Mouse (Mus musculus) WW6 (cell line): ENCODE measurements around the gene Wscd2.

ENCODE experiments used
- DNase-seq: peaks from one replicate; pipeline ENCODE4 v3.0.0-alpha.2; 2013; ENCODE audit warnings: low read depth, low spot score

The Wscd2 gene

DNA sequence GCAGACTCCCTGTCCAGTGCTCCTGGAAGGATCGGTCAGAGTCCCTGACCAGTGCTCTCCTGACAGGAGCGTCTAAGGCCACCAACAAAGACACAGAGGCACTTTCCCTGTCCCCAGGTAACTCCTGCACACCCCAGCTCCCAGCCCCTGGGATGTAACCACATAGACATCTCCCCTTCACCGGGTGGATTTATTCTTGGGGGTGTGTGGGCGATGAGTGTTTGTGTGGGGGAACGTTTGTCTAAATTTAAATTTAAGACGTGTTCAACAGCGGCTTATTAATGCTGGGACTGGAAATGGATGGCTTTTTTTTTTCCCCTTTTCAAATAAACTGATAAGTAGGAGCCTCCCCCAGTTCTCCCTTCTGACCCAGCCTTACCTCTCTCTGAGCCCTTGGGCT, 49.7 kb downstream of the Wscd2 start:
- no peak for DNase-seq

DNA sequence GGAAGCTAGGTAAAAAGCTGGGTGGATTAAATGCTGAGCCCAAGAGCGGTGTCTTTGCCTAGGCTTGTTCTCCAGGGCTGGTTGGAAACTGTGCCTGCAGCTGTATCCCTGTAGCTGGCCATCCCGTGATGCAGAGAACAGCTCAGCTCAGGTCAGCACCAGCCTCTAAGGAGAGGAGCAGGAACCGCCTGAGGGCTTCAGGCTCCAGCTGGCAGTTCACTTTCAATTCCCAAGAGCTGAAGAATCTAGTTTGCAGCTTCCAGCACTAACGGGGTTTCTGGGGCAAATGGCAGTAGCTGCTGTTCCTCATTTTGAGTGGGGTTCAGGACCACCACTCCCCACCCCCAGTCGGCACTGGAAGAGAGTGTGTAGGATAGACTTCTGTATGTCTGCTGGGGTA, 51.1 kb downstream of the Wscd2 start:
- DNase-seq: no peak

DNA sequence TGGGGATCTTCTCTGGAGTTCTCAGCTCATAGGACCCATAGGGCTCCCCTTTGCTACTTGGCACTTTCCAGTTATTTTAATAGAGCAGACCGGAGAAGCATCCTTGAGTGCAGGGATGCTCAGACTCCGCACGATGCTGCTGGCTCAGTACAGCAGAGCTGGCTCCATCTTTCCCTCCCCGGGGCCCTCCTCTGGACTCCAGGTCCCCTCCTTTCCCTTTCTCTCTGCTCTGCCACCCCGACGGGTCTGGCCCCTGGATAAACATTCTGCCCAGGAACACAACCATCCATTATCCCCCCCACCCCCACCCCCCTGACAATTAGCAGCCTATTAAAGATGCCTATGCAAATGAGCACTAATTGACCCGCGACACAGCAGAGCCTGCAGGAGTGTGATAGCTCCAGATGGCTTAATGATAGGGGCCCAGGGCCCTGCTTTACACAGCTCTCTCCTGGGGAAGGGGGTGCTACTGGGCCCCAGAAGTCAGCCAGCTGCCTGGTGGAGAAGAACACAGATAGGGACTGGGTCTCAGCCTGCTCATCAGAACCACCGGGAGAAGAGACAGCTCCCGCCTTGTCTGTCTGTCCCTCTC, 52.8 kb downstream of the Wscd2 start:
- DNase-seq: no peak

DNA sequence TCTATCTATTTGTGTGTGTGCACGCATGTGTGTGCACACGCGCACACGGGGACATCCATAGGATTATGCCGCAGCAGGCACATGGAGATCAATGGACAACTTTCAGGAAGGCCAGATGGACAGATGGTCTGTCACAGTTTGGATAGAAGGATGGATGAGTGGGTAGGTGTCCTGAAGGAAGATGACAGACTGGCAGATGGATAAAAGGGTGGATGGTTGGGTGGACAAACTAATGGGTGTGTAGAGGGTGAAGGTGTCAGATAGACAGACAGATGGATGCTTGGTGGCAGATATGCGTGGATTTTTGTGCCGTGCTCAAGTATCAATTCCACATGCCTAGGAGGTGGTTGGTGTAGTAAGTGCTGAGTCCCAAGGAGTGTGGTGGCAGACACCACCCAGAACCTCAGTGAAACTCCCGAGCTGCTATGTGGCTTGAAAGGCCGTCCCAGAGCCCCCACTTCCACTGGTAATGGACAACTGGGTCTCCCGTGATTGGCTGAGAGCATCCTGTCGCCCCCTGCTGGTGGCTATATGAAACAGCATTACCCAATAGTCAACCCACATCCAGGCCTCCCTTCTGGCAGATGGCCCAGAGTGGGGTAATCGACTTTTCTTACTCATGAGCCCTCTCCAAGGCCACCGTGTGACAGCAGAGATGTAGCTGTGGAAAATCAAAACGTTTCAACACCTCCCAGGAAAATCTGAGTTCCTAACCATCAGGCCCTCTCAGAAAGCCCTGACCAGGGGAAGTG, 58.0 kb downstream of the Wscd2 start:
- DNase-seq: no peak

DNA sequence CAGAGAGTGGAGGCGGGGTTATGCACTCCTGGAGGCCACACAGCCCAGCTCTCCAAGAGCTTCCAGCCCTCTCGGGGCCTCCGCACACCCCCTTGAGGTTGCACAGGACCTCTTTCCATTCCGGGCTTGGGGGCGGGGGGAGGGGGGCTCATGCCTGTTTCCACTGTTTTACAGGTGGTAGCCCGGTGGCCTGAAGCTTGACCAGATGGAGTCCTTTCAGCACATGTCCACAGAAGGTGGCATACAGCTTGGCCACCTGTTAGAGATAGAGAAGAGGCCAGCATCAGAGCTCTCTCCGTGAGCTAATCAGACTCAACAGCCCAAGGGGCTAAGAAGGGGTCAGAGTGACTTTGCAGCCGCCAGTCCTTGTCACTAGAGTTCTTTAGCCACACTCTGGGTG, 60.1 kb downstream of the Wscd2 start:
- DNase-seq: no peak

DNA sequence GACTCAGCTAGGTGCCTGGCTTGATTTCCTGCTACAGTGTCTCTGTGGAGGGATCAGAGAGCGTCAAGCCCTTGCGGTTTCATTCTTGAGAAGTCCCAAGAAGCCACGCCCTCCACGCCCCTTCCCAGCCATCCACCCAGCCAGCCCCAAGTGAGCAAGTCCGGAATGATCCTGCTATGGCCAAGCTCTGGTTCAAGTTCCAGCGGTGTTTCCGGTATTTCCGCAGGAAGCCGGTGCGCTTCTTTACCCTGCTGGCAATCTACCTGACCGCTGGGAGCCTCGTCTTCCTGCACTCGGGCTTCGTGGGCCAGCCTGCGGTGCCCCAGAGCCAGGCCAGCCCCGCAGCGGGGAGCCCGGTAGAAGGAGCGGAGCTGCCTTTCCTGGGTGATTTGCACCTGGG, 60.6 kb downstream of the Wscd2 start:
- DNase-seq: peak; percentile 56

DNA sequence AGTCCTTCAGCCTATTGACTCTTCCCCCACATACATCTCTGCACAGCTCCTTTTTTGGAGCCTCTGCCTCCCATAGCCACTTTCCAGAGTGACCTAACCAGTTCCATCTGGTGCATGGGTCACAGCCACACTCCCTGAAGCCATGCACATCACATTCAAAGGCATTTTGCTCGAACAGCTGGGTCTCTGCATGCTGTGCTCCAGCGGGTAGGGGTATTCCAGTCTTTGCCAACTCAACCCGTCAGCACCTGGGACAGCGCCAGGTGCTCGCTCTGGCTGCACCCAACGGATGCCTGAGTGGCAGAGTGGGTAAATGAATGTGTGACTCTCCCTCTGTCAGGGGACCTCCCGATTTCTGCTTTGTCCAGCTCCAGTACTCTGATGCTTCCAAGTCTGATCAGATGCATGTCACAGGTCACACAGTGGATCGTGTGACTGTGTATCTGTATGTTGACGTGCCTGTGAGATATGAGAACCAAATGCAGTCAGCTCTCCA, 63.3 kb downstream of the Wscd2 start:
- no peak for DNase-seq

DNA sequence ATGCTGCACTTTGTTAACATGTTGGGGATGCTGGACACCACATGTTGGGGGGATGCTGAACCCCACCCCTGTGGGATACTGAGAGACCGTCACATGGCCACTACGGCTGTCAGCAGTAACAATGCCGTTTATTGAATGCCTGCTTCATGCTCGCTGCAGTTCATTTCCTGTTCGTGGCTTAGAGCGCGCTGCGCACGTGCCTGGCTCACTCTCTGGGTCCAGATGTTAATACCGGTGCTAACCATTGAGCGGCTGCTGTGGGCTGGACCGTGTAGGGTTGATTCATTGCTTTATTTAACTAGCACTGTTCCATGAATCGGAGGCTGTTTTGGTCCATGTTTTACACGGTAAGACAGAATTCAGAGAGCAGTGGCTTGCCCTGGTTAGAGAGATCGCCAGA, 64.0 kb downstream of the Wscd2 start:
- DNase-seq: no peak

DNA sequence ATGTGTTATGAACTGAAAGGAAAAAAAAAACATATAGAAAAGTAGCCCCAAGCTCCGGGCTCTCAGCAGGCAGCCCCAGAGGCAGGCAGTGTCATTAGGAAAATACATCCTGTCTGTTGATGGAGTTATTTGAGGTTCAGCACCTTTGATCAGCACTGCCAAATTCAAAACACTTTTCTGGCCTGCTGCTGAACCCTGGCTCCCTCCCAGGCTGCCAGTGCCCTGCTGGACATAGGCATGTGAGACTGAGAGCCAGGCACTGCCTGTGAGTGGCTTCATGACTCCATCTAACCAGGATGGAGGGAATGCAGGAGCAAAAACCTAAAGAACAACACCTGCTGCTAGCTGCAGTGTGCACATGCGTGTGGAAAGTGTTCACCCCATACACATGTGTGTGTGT, 64.4 kb downstream of the Wscd2 start:
- DNase-seq: no peak

DNA sequence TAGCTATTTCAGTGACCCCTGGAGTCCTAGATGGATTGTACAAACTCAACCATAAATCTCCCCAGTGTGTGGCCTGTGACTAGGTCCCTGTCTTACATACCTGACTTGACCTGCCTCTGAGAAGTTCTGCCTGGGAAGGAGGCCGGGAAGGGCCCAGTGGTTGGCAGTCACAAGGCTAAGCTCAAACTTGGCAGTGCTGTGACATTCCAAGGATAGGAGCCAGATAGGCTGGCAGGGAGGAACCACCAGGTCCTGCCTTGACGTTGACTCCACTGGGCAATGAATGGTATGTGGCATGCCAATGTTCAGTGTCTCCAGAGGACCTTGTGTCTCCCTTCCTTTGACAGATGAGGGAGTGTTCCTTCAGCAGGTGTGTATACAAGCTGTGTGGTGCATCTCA, 65.6 kb downstream of the Wscd2 start:
- DNase-seq: no peak

DNA sequence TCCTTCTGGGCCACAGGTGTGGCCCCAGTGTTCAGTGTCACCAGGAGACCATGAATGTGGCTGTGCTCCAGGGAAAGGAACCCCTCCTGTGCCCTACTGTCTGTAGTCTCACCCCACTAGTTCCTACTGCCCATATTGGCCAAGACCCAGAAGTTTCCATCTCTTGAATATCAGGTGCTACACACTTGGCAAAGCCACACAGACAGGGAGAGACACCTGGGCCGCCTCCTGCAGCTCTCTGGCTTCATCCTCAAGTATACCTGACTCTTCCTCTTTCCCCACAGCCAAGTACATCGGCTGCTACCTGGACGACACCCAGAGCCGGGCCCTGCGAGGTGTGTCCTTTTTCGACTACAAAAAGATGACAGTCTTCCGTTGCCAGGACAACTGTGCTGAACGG, 67.9 kb downstream of the Wscd2 start:
- no peak for DNase-seq

DNA sequence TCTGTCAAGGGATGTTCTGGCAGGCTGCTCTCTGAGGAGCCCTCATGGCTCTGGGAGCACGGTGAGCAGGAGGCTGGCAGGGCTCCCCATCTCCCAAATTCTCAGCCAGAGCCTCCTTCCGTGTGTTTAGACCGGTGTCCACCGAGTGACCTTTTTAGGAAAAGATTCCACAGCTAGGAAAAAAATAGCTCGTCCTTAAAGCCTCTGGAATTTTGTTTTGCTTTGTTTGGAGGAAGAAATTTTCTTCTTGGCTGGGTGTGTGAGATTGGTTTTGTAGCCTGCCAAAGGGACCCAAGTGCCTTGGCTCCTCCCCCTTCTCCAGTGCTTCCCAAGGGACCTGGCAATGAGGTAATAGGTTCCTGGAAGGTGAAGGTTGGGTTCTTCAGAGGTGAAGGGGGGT, 69.5 kb downstream of the Wscd2 start:
- no peak for DNase-seq

DNA sequence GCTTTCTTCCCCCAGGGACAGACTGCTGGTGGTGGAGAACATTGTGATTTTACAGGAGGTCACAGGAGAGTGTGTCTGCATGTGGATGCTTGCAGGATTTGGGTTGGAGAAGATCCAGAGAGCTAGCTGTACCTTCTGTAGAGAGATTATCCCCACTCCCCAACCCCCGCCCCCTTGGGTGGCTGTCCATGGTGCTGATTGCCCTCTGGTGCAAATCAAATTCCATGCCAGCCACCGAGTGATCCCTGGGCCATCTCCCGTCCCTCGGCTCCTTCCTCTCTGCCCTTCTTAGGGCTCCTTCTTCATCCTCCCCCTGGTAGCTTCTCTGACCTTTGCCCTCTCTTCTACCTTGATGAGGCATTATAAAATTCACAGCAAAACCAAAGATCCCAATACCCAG, 74.3 kb downstream of the Wscd2 start:
- DNase-seq: no peak

DNA sequence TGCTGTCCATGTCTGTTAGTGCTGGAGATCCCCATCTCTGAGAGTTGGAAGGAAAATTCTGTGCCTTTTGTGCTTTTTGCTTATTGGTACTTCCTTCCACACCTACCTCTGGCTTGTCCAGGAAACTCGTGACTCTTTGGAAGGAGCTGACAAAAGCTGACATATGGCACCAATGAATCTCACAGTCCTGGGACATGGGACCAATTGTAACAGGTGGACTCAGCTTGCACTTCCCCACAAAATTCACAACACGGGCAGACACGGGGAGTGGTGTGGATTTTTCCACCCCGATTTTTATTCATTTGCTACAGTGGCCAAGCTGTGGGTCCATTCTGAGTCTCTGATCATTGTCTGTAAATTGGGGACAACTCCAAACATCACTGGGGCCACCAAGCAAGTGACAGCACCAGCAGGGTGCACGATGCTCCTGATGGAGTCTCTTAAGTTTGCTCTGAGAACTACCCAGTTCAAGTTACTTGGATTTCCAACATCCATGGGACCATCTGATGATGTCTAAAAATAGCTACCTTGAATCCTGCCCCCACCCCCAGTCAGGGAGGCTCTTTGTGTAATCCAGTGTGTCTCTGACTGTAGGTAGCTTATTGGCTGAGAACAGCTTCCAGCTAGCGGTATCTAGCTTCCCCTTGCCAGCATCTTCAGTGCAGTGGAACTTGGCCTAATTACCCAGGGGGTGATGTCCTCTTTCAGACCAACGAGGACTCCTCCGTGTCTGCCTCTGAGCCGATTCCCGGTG, 75.1 kb downstream of the Wscd2 start:
- no peak for DNase-seq

DNA sequence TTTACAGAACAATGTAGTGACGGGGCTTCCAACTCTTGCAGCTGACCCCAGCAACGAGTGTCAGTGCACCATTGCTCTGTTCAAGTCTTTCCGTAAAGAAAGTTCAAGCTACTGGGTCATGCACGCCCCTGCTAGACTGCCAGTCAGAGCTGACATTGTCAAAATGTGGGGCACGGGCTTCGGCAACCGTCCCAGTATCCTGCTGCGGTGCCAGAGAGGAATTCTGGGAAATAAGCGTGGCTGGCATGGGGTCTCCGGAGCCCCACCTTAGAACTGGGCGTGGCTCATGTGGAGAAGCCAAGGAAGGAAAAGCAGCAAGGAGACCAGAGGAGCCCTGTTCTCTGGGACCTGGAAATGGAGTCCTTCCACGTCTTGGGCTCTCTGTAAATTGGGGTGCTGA, 75.7 kb downstream of the Wscd2 start:
- no peak for DNase-seq

DNA sequence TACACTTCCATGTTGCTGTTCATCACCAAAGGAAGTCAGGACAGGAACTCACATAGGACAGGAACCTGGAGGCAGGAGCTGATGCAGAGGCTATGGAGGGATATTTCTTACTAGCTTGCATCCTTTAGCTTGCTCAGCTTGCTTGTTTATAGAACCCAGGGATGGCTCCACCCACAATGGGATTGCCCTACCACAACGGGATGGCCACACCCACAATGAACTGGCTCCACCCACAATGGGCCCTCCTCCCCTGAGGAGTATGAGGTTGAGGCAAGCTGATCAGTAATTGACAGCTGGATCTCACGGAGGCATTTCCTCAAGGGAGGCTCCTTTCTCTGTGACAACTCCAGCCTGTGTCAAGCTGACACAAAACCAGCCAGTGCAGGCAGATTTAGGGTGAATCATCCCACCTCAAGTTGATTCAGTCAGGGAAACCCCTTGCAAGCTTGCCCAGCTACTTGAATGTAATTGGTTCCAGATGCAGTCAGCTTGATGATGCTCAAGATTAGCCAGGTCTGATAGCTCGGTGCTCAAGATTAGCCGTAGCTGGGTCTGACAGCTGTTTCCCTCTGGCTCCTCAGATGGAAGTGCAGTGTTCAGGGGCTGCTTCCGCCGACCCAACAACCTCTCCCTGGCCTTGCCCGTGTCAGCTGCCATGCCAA, 80.1 kb downstream of the Wscd2 start:
- no peak for DNase-seq

DNA sequence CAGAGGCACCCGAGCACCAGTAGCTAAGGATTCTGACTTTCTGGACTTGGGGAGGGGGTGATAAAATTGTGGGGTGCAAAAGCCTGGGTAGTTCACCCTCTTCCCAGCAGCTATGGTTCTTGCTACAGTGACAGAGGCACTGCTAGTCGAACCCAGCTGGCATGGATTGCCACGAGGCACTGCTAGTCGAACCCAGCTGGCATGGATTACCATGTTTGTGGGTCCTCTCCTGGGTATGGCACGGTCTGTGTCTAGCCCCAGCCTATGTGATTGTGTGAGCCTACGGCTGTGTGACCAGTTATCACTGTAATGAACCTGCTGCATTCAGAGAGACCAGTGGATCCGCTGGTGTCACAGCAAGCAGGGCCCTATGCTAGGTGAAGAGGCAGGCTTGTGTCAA, 87.4 kb downstream of the Wscd2 start:
- no peak for DNase-seq

DNA sequence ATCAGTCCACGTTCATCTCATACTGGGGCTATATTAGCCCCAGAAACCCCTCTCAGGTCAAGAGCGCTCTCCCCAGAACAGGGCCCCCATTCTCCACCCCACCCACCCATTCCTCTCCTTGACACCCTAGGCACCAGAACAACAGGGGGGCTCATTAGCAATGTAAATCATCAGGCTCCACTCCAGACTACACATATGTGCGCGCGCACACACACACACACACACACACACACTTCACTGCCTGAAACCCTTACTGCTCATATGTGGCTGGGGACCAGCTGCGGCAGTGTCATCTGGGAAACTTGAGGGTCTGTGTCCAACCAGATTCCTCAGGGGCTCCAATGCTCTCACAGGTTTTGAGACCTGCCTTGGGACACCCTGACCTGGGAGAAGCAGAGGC, 88.3 kb downstream of the Wscd2 start:
- no peak for DNase-seq

DNA sequence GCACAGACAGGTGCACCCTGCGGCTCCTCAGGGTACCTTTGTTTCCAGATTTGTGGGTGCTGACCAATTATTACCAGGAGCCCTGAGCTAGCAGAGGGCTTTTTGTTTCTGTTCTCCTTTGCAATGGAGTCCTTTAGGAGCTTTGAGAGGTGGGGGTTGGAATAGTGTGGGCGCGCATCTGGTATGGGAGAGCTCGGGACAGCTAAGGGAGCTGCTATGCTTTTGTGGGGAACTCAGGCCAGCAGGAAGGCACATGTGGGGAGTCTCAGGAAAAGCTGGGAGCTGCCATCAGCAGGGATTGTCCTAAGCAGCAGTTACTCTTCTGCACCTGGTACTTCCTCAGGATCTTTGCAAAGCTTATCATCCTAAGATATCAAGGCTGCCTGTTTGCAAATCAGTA, 89.0 kb downstream of the Wscd2 start:
- DNase-seq: no peak

DNA sequence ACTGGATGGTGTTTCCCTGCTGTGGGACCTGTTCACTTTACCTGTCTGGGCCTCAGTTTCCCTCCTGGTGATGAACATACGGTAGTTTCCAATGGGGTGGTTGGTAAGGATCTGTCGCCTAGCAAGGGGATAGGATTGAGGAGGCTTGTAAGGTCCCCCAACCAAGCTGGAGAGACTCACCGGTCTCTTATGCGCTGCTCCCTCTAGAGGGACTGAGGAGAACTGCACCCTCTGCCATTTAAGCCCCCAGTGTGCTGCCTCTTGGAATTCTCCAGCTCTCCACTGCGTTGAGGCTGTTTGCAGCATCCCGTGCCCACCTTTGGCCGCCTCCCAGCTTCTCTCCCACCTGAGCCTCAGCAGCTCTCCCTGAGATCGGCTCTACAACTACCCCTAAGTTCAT, 90.1 kb downstream of the Wscd2 start:
- DNase-seq: no peak

DNA sequence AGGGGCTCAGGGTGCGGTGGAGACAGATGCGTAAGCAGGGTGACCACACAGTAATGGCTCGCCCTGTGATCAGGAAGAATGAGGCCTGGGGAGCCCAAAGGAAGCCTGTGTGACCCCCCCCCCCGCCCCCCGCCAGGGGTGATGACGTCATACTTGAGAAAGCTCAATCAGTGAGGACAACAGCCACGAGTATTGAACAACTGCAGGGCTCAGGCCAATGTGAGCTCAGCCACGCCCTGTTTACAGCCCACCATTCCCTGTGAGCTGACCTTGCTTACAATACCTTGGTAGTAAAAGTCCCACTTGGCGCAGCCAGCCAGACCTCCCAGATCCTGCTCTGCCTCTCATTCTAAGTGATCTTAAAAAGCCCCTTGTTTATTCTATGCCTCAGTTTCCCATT, 90.7 kb downstream of the Wscd2 start:
- DNase-seq: no peak

DNA sequence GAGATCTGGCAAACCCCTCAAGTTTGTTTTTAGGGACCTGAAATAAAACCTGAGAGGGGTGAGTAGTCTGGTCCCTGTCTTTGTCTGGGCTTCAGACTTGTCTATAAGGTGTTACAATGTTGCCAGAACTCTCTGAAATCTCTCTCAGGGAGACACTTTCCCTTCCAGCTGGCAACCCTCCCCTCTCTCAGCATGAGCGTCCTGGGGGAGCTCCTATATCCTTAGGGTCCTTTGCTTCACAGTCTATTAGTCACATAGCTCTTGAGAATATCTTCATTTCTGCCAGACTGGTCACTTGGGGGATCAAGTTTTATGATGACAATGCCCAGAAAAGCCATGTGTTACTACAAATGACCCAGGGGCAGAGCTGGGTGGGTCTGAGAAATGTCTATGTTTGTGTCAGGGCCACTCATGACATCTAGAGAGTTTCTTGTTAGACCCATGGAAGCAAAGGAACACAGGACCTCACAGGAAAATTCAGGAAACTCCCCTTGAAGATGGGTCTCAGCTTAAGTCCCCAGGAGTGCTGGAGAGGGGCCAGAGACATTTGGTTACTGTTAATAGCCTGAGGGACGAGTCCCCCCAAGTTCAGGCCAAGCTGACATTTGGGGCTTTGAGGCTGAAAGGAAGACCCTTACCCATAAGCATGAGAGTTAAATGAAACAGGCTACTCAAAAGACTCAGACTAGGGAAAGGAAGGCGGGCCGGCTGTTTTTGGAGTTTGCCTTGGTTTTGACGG, 93.5 kb downstream of the Wscd2 start:
- no peak for DNase-seq
